8 mouse cellular contexts compared by ENCODE assay signal in genomic region chr13:51845591-51846191, GRCm38 (mm10). TPM values are rescaled to one million over a fixed set of nuclear protein-coding genes. Genes with fewer than 3 reads are reported as not detected.
DNase-seq lines count a peak whose midpoint lies in the region; ATAC-seq and TF ChIP-seq lines count a peak whose summit lies in the region.

No protein-coding gene starts in this region.

- no peaks in the 10 kb centered on the region for H3K27me3 ChIP-seq in C2C12 (ENCODE audit: control insufficient read depth, insufficient read depth, insufficient read length)
- H3K27me3 ChIP-seq in forebrain, embryonic 10.5 days (ENCODE audit: poor library complexity, severe bottlenecking), result peaks cover 88% of the 10 kb centered on the region
- H3K27me3 ChIP-seq in heart, embryonic 15.5 days, result peaks cover 17% of the 10 kb centered on the region
- peaks cover 11% of the 10 kb centered on the region for H3K27me3 ChIP-seq in liver, embryonic 15.5 days
- peaks cover 31% of the 10 kb centered on the region for H3K27me3 ChIP-seq in neural tube, embryonic 12.5 days (replicated peaks)
- H3K27me3 ChIP-seq in stomach, postnatal 0 days (ENCODE audit: control insufficient read depth, insufficient read depth, low read length), result no peaks in the 10 kb centered on the region

- H3K4me3 ChIP-seq in C2C12 (ENCODE audit: insufficient read depth, poor library complexity, severe bottlenecking), result peak overlapping the region; percentile 99
- peak overlapping the region; percentile 62 for H3K4me3 ChIP-seq in forebrain, embryonic 10.5 days
- H3K4me3 ChIP-seq in heart, embryonic 15.5 days, result peak overlapping the region; percentile 79
- H3K4me3 ChIP-seq in liver, embryonic 15.5 days (replicated peaks), result peak overlapping the region; percentile 76
- H3K4me3 ChIP-seq in neural tube, embryonic 12.5 days, result peak overlapping the region; percentile 41
- peak overlapping the region; percentile 47 for H3K4me3 ChIP-seq in stomach, postnatal 0 days (ENCODE audit: low read depth, low read length)

- peaks cover 31% of the 10 kb centered on the region for H3K79me2 ChIP-seq in C2C12 (ENCODE audit: control insufficient read depth, insufficient read depth)

- 0 out of 2 replicates have a peak, but pooled peaks have one; percentile 14 for ATAC-seq in heart, embryonic 15.5 days (replicated peaks; ENCODE audit: insufficient number of reproducible peaks, insufficient read depth, low FRiP score, low read depth)
- ATAC-seq in liver, embryonic 15.5 days (ENCODE audit: insufficient read depth), result no peak
- ATAC-seq in neural tube, embryonic 12.5 days (ENCODE audit: low FRiP score, low read depth), result peak; percentile 70
- ATAC-seq in stomach, postnatal 0 days (ENCODE audit: low FRiP score, low TSS enrichment), result peak; percentile 43; the same call in 1 of the 2 replicates

- H3K27ac ChIP-seq in forebrain, embryonic 10.5 days, result peak overlapping the region; percentile 89
- peak overlapping the region; percentile 95 for H3K27ac ChIP-seq in heart, embryonic 15.5 days
- H3K27ac ChIP-seq in liver, embryonic 15.5 days (replicated peaks), result peak overlapping the region; percentile 78
- peak overlapping the region; percentile 82 for H3K27ac ChIP-seq in neural tube, embryonic 12.5 days
- H3K27ac ChIP-seq in stomach, postnatal 0 days (replicated peaks), result peak overlapping the region; percentile 96

- peaks cover 93% of the 10 kb centered on the region for H3K4me1 ChIP-seq in forebrain, embryonic 10.5 days
- peaks cover 44% of the 10 kb centered on the region for H3K4me1 ChIP-seq in heart, embryonic 15.5 days (replicated peaks)
- peaks cover 91% of the 10 kb centered on the region for H3K4me1 ChIP-seq in liver, embryonic 15.5 days (replicated peaks)
- peaks cover 52% of the 10 kb centered on the region for H3K4me1 ChIP-seq in neural tube, embryonic 12.5 days
- H3K4me1 ChIP-seq in stomach, postnatal 0 days (replicated peaks; ENCODE audit: control insufficient read depth, insufficient read depth), result no peaks in the 10 kb centered on the region; the same call in 1 of the 2 replicates

- peak overlapping the region; percentile 97 for H3K4me2 ChIP-seq in heart, embryonic 15.5 days
- H3K4me2 ChIP-seq in liver, embryonic 15.5 days, result peak overlapping the region; percentile 98
- H3K4me2 ChIP-seq in neural tube, embryonic 12.5 days (replicated peaks), result peak overlapping the region; percentile 82
- peak overlapping the region; percentile 98 for H3K4me2 ChIP-seq in stomach, postnatal 0 days (replicated peaks; ENCODE audit: low read depth)

- DNase-seq in brain, embryonic 14.5 days (ENCODE audit: low read depth), result peak; percentile 96
- peak; percentile 89 for DNase-seq in forebrain, embryonic 10.5 days (ENCODE audit: extremely low spot score, low spot score)
- peak; percentile 81 to 92 for DNase-seq in kidney, postnatal 36 days
- DNase-seq in stomach, postnatal 0 days (ENCODE audit: low spot score), result peak; percentile 92

- under 1% methylated on average over 45 of the region's 45 CpGs for whole genome bisulfite sequencing in forebrain, embryonic 10.5 days
- WGBS in heart, embryonic 15.5 days, result under 1% methylated on average over 45 of the region's 45 CpGs
- under 1% methylated on average over 45 of the region's 45 CpGs for whole genome bisulfite sequencing in liver, embryonic 15.5 days (ENCODE audit: insufficient replicate concordance)
- WGBS in neural tube, embryonic 12.5 days, result 0% methylated on average over 45 of the region's 45 CpGs
- under 1% methylated on average over 45 of the region's 45 CpGs for WGBS in stomach, postnatal 0 days

- TF ChIP-seq POLR2A in brain, embryonic 14.5 days (IDR thresholded peaks at IDR 0.05; ENCODE audit: borderline replicate concordance, extremely low read depth, insufficient read depth, insufficient read length, poor library complexity, severe bottlenecking), result no peak; the same call in 1 of the 2 replicates

- H3K9ac ChIP-seq in heart, embryonic 15.5 days, result peak overlapping the region; percentile 72
- peak overlapping the region; percentile 70 for H3K9ac ChIP-seq in liver, embryonic 15.5 days
- H3K9ac ChIP-seq in neural tube, embryonic 12.5 days, result peak overlapping the region; percentile 60
- H3K9ac ChIP-seq in stomach, postnatal 0 days (ENCODE audit: low read length), result peak overlapping the region; percentile 79

- H3K79me3 ChIP-seq in C2C12 (ENCODE audit: low read depth), result peaks cover 20% of the 10 kb centered on the region

- H3K36me3 ChIP-seq in C2C12 (ENCODE audit: control insufficient read depth, insufficient read depth), result peaks cover 15% of the 10 kb centered on the region
- H3K36me3 ChIP-seq in forebrain, embryonic 10.5 days (replicated peaks), result peaks cover 5% of the 10 kb centered on the region; the same call in 1 of the 2 replicates
- H3K36me3 ChIP-seq in heart, embryonic 15.5 days, result no peaks in the 10 kb centered on the region
- no peaks in the 10 kb centered on the region for H3K36me3 ChIP-seq in liver, embryonic 15.5 days (replicated peaks)
- H3K36me3 ChIP-seq in neural tube, embryonic 12.5 days, result no peaks in the 10 kb centered on the region
- H3K36me3 ChIP-seq in stomach, postnatal 0 days (ENCODE audit: control insufficient read depth, insufficient read depth, low read length), result no peaks in the 10 kb centered on the region

- TF ChIP-seq EP300 in stomach, postnatal 0 days (optimal IDR thresholded peaks at IDR 0.05), result no peak

- TF ChIP-seq CTCF in C2C12 (IDR thresholded peaks at IDR 0.05; ENCODE audit: control insufficient read depth, insufficient read depth, insufficient read length), result peak; percentile 34
- TF ChIP-seq CTCF in brain, embryonic 14.5 days (IDR thresholded peaks at IDR 0.05; ENCODE audit: borderline replicate concordance, extremely low read depth, insufficient read depth, insufficient read length), result peak; percentile 72
- TF ChIP-seq CTCF in stomach, postnatal 0 days (IDR thresholded peaks at IDR 0.05; ENCODE audit: low read depth), result peak; percentile 79

- peak overlapping the region; percentile 72 for H3ac ChIP-seq in C2C12 (ENCODE audit: control insufficient read depth, insufficient read length, low read depth)

- no peaks in the 10 kb centered on the region for H3K9me3 ChIP-seq in forebrain, embryonic 10.5 days
- no peaks in the 10 kb centered on the region for H3K9me3 ChIP-seq in heart, embryonic 15.5 days (replicated peaks)
- H3K9me3 ChIP-seq in liver, embryonic 15.5 days (replicated peaks), result no peaks in the 10 kb centered on the region
- H3K9me3 ChIP-seq in neural tube, embryonic 12.5 days, result no peaks in the 10 kb centered on the region
- H3K9me3 ChIP-seq in stomach, postnatal 0 days (ENCODE audit: control insufficient read depth, low read length), result no peaks in the 10 kb centered on the region

TF ChIP-seq in C2C12, 6 proteins besides CTCF, POLR2A, EP300 and RAD21:
- no peak for TF ChIP-seq MYOD1 (IDR thresholded peaks at IDR 0.05; ENCODE audit: control insufficient read depth, insufficient read length, low read depth)
- no peak for TF ChIP-seq MAX (IDR thresholded peaks at IDR 0.05)
- no peak for TF ChIP-seq USF1 (IDR thresholded peaks at IDR 0.05; ENCODE audit: low read depth)
- TF ChIP-seq FOSL1 (IDR thresholded peaks at IDR 0.05; ENCODE audit: insufficient read depth, low read length, poor library complexity, severe bottlenecking), result no peak
- no peak for TF ChIP-seq CEBPB (IDR thresholded peaks at IDR 0.05; ENCODE audit: low read depth)
- no peak for TF ChIP-seq MYOG (IDR thresholded peaks at IDR 0.05; ENCODE audit: control insufficient read depth, extremely low read depth, insufficient read length)

RNA-seq across cellular contexts. Expression of gene Gadd45g, which starts 0.8 kb away (rescaled TPM):
- polyA plus RNA-seq in C2C12 (2012; fragmentation: generic; extraction: Trizol), result 180 TPM
- polyA plus RNA-seq in brain, embryonic 14.5 days (2012; rRNA removed), result 78.9 and 148 TPM in 2 replicates
- polyA plus RNA-seq in forebrain, embryonic 10.5 days (2016; fragmentation: Nextera tagmentation; extraction: Ambion mirVana), result 102 and 107 TPM in 2 replicates
- 47.3 and 49.1 TPM in 2 replicates for polyA plus RNA-seq in heart, embryonic 15.5 days (2015; fragmentation: Nextera tagmentation; extraction: Ambion mirVana)
- 13.3 and 14.0 TPM in 2 replicates for polyA plus RNA-seq in liver, embryonic 15.5 days (2015; fragmentation: Nextera tagmentation; extraction: Ambion mirVana)
- 237 and 261 TPM in 2 replicates for polyA plus RNA-seq in neural tube, embryonic 12.5 days (2016; fragmentation: Nextera tagmentation; extraction: Ambion mirVana)
- polyA plus RNA-seq in stomach, postnatal 0 days (2015; fragmentation: Nextera tagmentation; extraction: Ambion mirVana), result 37.1 and 39.1 TPM in 2 replicates

RNA-seq across cellular contexts. Expression of gene Sema4d, which starts 52.1 kb away (rescaled TPM):
- polyA plus RNA-seq in C2C12 (2012; fragmentation: generic; extraction: Trizol), result 0.20 TPM
- polyA plus RNA-seq in brain, embryonic 14.5 days (2012; rRNA removed), result 20.4 and 25.6 TPM in 2 replicates
- polyA plus RNA-seq in forebrain, embryonic 10.5 days (2016; fragmentation: Nextera tagmentation; extraction: Ambion mirVana), result 8.0 and 8.4 TPM in 2 replicates
- 14.7 and 19.8 TPM in 2 replicates for polyA plus RNA-seq in heart, embryonic 15.5 days (2015; fragmentation: Nextera tagmentation; extraction: Ambion mirVana)
- 3.8 and 4.6 TPM in 2 replicates for polyA plus RNA-seq in liver, embryonic 15.5 days (2015; fragmentation: Nextera tagmentation; extraction: Ambion mirVana)
- 8.5 and 9.9 TPM in 2 replicates for polyA plus RNA-seq in neural tube, embryonic 12.5 days (2016; fragmentation: Nextera tagmentation; extraction: Ambion mirVana)
- polyA plus RNA-seq in stomach, postnatal 0 days (2015; fragmentation: Nextera tagmentation; extraction: Ambion mirVana), result 6.7 and 8.0 TPM in 2 replicates

Comparison
In these comparisons a context has a peak if more than half of its experiments do, and no peak if none do; other contexts are left out.
1. H3K4me3 ChIP-seq: peak in every context shown above with its lines; median percentile 99 in C2C12; 79 in heart, embryonic 15.5 days; 76 in liver, embryonic 15.5 days; 62 in forebrain, embryonic 10.5 days; 47 in stomach, postnatal 0 days; 41 in neural tube, embryonic 12.5 days.